Mouse (Mus musculus) CD4-positive, CD25-positive, alpha-beta regulatory T cell, adult 9 weeks (primary cell): ENCODE results near the gene Armc6. TPM values are rescaled to one million over a fixed set of nuclear protein-coding genes. Genes with fewer than 3 reads are reported as not detected.

Experiments
- polyA plus RNA-seq: library from polyadenylated mRNA; unstranded; fragments of 100-300 nt; shearing (Covaris generic); gene quantifications from one replicate; pipeline ENCODE4 v1.2.1, GENCODE M21; 2017

Armc6 gene
- 13.1 TPM for polyA plus RNA-seq

DNA sequence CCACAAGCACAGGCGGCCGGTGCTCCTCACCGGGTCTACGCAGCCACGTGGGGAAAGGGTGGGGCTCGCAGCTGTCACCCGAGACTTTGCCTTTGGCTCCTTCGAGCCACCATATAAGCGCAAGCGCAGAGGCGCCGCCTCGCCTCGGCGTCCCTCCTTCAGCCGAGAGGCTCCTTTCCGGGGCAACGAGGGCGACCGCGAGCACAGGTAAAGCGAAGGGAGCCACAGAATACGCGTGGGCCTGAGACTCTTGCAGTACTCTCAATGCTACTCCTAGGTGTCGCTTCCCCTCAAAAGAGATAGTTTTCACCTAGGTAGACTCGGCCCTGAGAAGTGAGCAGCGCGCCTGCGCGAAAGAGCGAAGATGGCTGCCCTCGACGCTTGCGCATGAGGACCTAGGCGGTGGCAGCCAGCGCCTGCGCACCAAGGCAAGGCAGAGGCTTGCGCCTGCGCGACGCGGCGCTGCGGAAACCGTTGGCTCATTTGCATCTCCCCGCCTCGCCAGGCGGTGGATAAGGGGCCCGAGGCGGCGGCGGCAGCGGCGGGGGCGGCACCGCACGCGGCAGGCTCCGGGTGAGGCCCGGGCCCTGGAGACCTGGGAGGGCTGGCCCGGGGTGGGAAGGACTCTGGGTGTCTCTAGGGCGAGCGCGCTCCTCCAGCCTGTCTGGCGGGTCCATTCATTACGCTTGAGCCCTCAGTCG is at the start of gene Armc6, which contains the start of gene Sugp2:
Armc6 (minus strand) TSS at position 387 of the 701 bp plus-strand sequence.
Sugp2 (plus strand) TSS at position 147 of the 701 bp plus-strand sequence.

DNA sequence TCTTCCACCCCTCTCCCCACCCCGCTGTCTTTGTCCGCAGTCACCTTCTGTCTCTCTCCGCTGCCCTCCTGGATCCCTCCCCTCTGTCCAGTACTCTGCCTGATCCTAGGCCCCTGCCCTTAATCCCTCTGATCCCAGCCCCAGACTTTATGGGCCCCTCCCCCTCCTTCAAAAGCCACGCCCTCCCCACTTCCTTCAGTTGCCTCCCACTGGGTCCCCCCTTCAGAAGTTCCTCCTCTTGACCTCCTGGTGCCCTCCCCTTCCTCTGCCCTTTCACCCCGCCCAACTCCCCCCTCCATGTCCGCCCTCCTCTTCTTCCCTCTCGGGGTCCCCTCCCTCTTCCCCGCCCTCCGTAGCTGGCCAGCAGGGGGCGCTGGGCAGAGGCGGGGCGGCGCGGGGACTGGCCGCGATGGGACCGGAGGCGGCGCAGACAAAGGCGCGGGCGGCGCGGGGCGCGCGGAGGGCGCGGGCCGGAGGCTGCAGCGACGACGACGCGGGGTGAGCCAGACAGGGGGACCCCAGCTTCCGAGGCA is 48.4 kb upstream of the Armc6 start, which contains the start of gene Homer3:
Homer3 (plus strand) TSS at position 225 of the 533 bp plus-strand sequence.

DNA sequence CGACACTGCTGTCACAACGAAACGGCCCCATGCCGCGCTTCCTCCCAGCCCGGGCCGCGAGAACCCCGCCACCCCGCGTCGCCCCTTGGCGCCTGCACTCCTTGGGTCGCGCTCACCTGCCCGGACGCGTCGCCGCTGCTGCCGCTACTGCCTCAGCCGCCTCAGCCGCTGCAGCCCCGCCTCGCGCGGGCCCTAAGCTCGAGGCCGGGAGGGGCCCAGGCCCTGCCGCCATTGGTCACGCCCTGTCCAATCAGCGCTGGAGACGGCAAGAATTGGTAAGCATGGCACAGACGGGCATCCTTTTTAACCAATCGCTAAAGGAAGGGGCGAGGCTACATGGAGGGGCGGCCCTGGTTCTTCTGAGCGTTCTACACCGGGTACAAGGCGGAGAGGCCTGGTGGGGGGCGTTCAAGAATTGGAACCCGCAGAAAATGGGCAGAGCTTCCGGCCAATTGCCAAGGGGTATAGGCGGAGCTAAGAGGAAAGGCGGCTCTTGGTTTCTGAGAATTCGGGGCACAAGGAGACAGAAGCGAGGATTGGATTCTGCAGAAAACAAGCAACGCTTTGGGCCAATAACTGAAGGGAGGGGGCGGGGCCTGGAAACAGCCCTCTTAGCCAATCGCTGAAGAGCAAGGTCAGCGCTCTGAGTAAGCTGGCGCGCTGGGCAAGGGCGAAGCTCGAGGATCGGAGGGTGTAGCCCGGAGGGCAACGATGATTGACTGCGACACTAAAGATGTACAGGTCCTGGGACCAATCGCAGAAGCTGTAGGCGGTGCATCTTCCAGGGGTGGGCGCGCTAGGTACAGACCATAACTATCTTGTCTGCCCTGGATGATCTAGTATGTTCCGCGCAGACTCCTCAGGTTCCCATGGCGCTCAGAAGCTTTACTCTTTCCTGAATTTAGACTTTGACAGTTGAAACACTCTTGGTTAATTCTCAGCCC is 21.9 kb downstream of the Armc6 start, which contains the start of gene Slc25a42:
Slc25a42 (minus strand) TSS at position 194 of the 944 bp plus-strand sequence.

DNA sequence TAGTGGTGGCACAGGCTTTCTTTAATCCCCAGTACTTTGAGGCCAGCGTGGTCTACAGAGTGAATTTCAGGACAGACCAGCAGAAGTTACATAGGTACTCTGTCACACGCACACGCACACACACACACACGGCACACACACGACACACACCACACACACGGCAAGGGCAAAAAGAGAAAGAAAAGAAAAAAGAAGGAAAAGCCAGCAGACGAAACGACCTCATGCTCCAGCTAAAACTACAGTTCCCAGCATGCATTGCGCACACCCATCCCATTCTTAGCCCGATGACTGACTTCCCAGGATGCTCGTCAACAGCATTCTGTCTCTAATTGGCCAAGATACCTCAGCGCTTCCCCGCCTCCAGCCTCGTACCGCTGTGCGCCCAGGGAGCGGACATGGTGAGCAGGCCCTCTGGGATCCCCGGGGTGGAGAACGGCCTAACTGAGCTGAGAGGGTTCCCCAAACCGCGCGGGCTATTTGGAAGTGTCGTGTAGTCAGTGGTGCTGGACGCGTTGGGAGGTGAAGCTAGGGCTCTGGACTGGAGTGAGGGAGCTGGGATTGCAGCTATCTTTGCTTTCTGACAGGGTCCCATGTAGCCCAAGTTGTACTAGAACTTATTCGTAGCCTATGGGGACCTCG is 62.1 kb downstream of the Armc6 start, which contains the start of gene Tmem161a:
Tmem161a (plus strand) TSS at position 314 of the 639 bp plus-strand sequence.

Other genes with a start within 250 kb of the Armc6 start
- 14.8 TPM for gene Gatad2a, start 238.1 kb downstream of the Armc6 start, polyA plus RNA-seq
- 25.3 TPM for gene Mau2, start 191.7 kb downstream of the Armc6 start, polyA plus RNA-seq
- gene Sugp1, start 191.7 kb downstream of the Armc6 start, polyA plus RNA-seq: 74.4 TPM
- gene Tm6sf2, start 161.5 kb downstream of the Armc6 start, polyA plus RNA-seq: 0.51 TPM
- not detected for gene Hapln4, start 151.0 kb downstream of the Armc6 start, polyA plus RNA-seq
- gene Ncan, start 113.6 kb downstream of the Armc6 start, polyA plus RNA-seq: not detected
- 69.0 TPM for gene Nr2c2ap, start 103.1 kb downstream of the Armc6 start, polyA plus RNA-seq
- 46.9 TPM for gene Rfxank, start 95.3 kb downstream of the Armc6 start, polyA plus RNA-seq
- 73.1 TPM for gene Borcs8, start 95.0 kb downstream of the Armc6 start, polyA plus RNA-seq
- gene Mef2b, start 94.8 kb downstream of the Armc6 start, polyA plus RNA-seq: 2.6 TPM
- gene Tmem161a, start 62.1 kb downstream of the Armc6 start, polyA plus RNA-seq: 57.7 TPM
- 15.3 TPM for gene Slc25a42, start 22.2 kb downstream of the Armc6 start, polyA plus RNA-seq
- 33.0 TPM for gene Sugp2, start 240 bp downstream of the Armc6 start, polyA plus RNA-seq
- gene Homer3, start 48.4 kb upstream of the Armc6 start, polyA plus RNA-seq: 1.3 TPM
- gene Ddx49, start 68.0 kb upstream of the Armc6 start, polyA plus RNA-seq: 55.0 TPM
- gene Cope, start 68.1 kb upstream of the Armc6 start, polyA plus RNA-seq: 381 TPM
- not detected for gene Cers1, start 81.3 kb upstream of the Armc6 start, polyA plus RNA-seq
- gene Gdf1, start 95.4 kb upstream of the Armc6 start, polyA plus RNA-seq: not detected
- gene Upf1, start 118.8 kb upstream of the Armc6 start, polyA plus RNA-seq: 3.1 TPM
- gene Comp, start 139.1 kb upstream of the Armc6 start, polyA plus RNA-seq: 0.33 TPM
- gene Crtc1, start 205.1 kb upstream of the Armc6 start, polyA plus RNA-seq: 22.8 TPM
- gene Klhl26, start 242.5 kb upstream of the Armc6 start, polyA plus RNA-seq: 8.9 TPM